Mouse (Mus musculus) myocyte (in vitro differentiated cells): ENCODE results near the gene Synm.

ENCODE experiments used
- POLR2A ChIP-seq: IDR thresholded peaks from one replicate; pipeline ENCODE4 v1.6.1; 2011; ENCODE audit warnings: low read depth, mild to moderate bottlenecking, control low read depth, moderate library complexity; ENCODE audit not compliant: insufficient read length
- POLR2AphosphoS2 ChIP-seq: IDR thresholded peaks from one replicate; pipeline ENCODE4 v1.6.1; 2011; ENCODE audit warnings: low read depth, control low read depth; ENCODE audit not compliant: insufficient read length

DNA sequence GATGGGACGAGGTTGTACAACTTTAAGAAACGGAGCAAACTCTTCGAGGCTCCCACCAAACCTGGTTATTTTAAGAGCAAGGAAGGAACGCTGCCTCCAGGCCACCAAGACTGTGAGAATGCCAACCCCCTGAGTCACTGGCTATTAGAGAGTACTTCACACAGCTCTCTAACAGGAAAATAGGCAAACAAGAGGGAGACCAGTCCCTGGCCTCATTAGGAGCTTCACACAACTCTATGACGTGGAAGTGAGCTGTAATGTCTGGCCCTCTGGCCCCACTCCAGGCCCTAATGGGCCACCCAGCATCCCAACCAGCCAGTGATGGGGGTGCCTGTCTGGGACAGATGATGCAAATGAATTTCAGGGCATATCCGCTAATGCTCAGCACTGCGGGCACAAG, 17.8 kb downstream of the Synm start:
- no peak for TF ChIP-seq POLR2AphosphoS2
- no peak for TF ChIP-seq POLR2A
